Mouse (Mus musculus) liver, embryonic 14.5 days (tissue): ENCODE results near the gene Srgap3. TPM values are rescaled to one million over a fixed set of nuclear protein-coding genes. Genes with fewer than 3 reads are reported as not detected.

Experiments used
- ATAC-seq: fragments of 200-750 bp; cut with Nextera tagmentation; 2 replicates; pipeline ENCODE4 v1.8.0; 2017; ENCODE audit warnings: moderate number of reproducible peaks, mild to moderate bottlenecking, moderate library complexity; ENCODE audit not compliant: insufficient read depth
- DNase-seq, 3 experiments: peaks; one replicate each; pipeline ENCODE4 v3.0.0-alpha.2; 2012 to 2013; ENCODE audit warnings: low read depth in 3 of 3, low spot score in 3 of 3
- H3K27ac ChIP-seq: fragments of 300-500 bp; sonication (generic); 2 replicates; pipeline ENCODE4 v1.5.1; 2014; ENCODE audit warnings: moderate library complexity, mild to moderate bottlenecking, control low read depth, inconsistent platforms
- H3K27me3 ChIP-seq: fragments of 300-500 bp; sonication (generic); 2 replicates; pipeline ENCODE4 v1.6.1; 2014; ENCODE audit warnings: mild to moderate bottlenecking, low read length, moderate library complexity; ENCODE audit not compliant: control insufficient read depth, insufficient read depth
- H3K36me3 ChIP-seq: fragments of 300-500 bp; sonication (generic); replicated peaks from 2 replicates; pipeline ENCODE4 v1.6.1; 2014; ENCODE audit warnings: low read depth; ENCODE audit not compliant: control insufficient read depth, insufficient read depth
- H3K4me1 ChIP-seq, 2 experiments: fragments of 200-500 bp in 1 of 2; fragments of 300-500 bp in 1 of 2; sonication (generic) in 1 of 2; replicated peaks; 2 replicates each; pipeline ENCODE4 v1.6.1; 2012 to 2014; ENCODE audit warnings: antibody characterized with exemption in 1 of 2, inconsistent platforms in 1 of 2, low read length in 1 of 2; ENCODE audit not compliant: control insufficient read depth in 2 of 2, insufficient read depth in 2 of 2
- H3K4me2 ChIP-seq: fragments of 300-500 bp; sonication (generic); 2 replicates; pipeline ENCODE4 v1.6.1; 2014; ENCODE audit warnings: low read depth, mild to moderate bottlenecking, control low read depth, moderate library complexity
- H3K4me3 ChIP-seq, 2 experiments: fragments of 200-500 bp in 1 of 2; fragments of 300-500 bp in 1 of 2; sonication (generic) in 1 of 2; 2 replicates each; pipeline ENCODE4 v1.5.1; 2012 to 2014; ENCODE audit warnings: low read depth in 2 of 2, low read length in 2 of 2, mild to moderate bottlenecking in 2 of 2, control low read depth in 1 of 2, inconsistent platforms in 1 of 2, moderate library complexity in 1 of 2; ENCODE audit not compliant: insufficient read depth in 1 of 2
- H3K9ac ChIP-seq: fragments of 300-500 bp; sonication (generic); replicated peaks from 2 replicates; pipeline ENCODE4 v1.6.1; 2014; ENCODE audit warnings: mild to moderate bottlenecking, control low read depth, moderate library complexity
- H3K9me3 ChIP-seq: fragments of 300-500 bp; sonication (generic); 2 replicates; pipeline ENCODE4 v1.6.1; 2016; ENCODE audit warnings: low read length, mixed read lengths; ENCODE audit not compliant: control insufficient read depth
- CTCF ChIP-seq: IDR thresholded peaks from 2 replicates; pipeline ENCODE4 v1.5.1; 2016; ENCODE audit warnings: antibody characterized with exemption, low read depth, control low read depth
- EP300 ChIP-seq: IDR thresholded peaks from 2 replicates; pipeline ENCODE4 v1.6.1; 2016; ENCODE audit warnings: antibody characterized with exemption, low read depth
- WGBS: fragments of 180-500 bp; shearing (Covaris S2); extraction: QIAGEN DNeasy Blood & Tissue Kit; methylation state at CpG from one replicate; pipeline ENCODE4 v1.1.7; 2014; ENCODE audit not compliant: insufficient replicate concordance; 5-methylcytosine and 5-hydroxymethylcytosine counted together
- polyA plus RNA-seq, 2 experiments: library from polyadenylated mRNA; depleted of rRNA in 1 of 2; stranded (reverse) in 1 of 2; unstranded in 1 of 2; fragments of >200 nt; fragmentation: Nextera tagmentation in 1 of 2; extraction: Ambion mirVana in 1 of 2; gene quantifications; 2 replicates each; pipeline versions ENCODE4 v1.2.1 to v1.2.3; 2012 to 2014

The Srgap3 gene
- polyA plus RNA-seq, 2 experiments = 0.20 to 0.27 TPM

DNA sequence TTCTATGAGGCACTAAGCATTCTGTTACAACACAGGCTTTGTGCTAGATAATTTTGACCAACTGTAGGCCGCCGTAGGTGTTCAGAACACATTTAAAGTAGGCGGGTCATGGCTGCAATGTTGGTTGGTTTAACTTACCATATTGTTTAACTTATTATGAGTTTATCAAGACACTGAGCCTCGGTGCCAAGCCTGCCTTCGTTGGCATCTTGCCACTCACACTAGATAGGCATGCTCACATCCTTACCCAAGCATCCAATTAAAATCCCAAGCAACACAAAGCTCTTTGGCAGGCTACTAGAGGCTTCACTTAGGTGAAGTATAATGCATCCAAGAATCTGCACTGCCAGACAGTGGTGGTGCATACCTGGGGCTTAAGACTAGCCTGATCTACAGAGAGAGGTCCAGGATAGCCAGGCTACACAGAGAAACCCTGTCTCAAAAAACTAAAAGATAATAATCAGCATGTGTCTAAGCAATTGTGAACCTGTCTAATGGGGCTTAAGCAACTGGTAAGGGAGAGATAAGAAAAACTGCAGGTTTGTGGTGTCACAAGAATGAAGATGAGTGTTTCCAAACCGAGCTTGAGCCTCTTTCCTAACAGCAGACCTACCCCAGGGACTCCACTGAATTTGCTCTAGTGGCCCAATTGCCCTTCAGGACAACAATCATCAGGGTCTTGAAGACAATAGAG, 17.6 kb downstream of the Srgap3 start:
- Histone ChIP-seq H3K27me3 (no peaks in the 10 kb centered on the region), H3K36me3 (no peaks in the 10 kb centered on the region), H3K9me3 (no peaks in the 10 kb centered on the region), H3K4me1 (peaks cover 0 to 7% of the 10 kb centered on the region in 2 experiments; a peak in 3 of 4 replicates), H3K4me2 (no peak overlapping the region), H3K9ac (no peak overlapping the region), H3K27ac (no peak overlapping the region), H3K4me3 (no peak overlapping the region)
- WGBS = 55% methylated on average over 6 of the region's 6 CpGs
- ATAC-seq (peak; percentile 41; the same call in 1 of the 2 replicates), DNase-seq (no peak)
- TF ChIP-seq CTCF (no peak), EP300 (no peak)

DNA sequence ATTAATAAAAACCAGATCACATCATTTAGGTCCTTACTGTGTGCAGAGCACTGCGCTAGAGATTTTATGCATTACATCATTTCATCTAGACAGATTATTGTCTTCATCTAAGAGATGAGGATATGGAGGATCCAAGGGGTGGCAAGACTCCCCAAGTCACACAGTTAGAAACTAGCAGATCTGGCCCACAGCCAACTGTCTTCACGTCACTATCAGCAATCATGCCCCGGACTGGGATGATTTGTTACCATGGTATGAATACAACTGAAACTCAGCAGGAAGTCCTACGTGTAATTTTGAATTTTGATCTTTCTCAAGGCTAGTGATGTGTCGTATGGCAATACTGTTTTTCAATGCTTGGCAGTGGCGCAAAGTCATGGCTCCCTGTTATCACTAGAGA, 18.2 kb downstream of the Srgap3 start:
- 54% methylated on average over 6 of the region's 6 CpGs for WGBS
- ATAC-seq = no peak

DNA sequence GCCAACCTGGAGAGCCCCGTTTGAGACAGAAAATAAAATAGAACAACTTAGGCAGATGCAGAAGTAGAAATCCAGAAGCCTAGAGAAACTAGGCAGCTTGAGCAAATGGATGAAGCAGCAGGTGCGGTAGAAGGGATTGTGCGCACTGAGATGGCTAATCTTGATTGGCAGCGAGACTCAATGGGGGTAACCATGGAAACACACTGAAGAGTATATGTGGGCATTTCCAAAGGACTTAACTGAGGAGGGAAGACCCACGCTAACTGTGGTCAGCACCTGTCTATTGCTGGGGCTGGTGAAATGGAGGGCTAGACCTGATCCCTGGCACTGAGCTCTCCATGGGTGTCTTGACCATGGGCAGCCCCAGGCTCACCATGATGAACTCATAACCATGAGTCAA, 19.7 kb downstream of the Srgap3 start:
- Histone ChIP-seq H3K4me1 (peaks cover 0 to 7% of the 10 kb centered on the region in 2 experiments; a peak in 3 of 4 replicates), H3K9ac (no peak overlapping the region), H3K27ac (no peak overlapping the region), H3K4me2 (no peak overlapping the region), H3K4me3 (no peak overlapping the region), H3K9me3 (no peaks in the 10 kb centered on the region), H3K27me3 (no peaks in the 10 kb centered on the region), H3K36me3 (no peaks in the 10 kb centered on the region)
- WGBS = 71% methylated on average over 5 of the region's 5 CpGs
- no peak for TF ChIP-seq CTCF
- no peak for TF ChIP-seq EP300
- DNase-seq (no peak), ATAC-seq (no peak)

More for the DNA sequence above, 18.2 kb downstream of the Srgap3 start:
- no peak overlapping the region for H3K27ac ChIP-seq
- no peaks in the 10 kb centered on the region for H3K27me3 ChIP-seq
- H3K9me3 ChIP-seq = no peaks in the 10 kb centered on the region
- TF ChIP-seq CTCF (no peak), EP300 (no peak)
- no peak overlapping the region for H3K4me2 ChIP-seq
- H3K36me3 ChIP-seq = no peaks in the 10 kb centered on the region
- no peak overlapping the region for H3K4me3 ChIP-seq
- peaks cover 0 to 7% of the 10 kb centered on the region in 2 experiments; a peak in 3 of 4 replicates for H3K4me1 ChIP-seq
- H3K9ac ChIP-seq = no peak overlapping the region
- no peak for DNase-seq

DNA sequence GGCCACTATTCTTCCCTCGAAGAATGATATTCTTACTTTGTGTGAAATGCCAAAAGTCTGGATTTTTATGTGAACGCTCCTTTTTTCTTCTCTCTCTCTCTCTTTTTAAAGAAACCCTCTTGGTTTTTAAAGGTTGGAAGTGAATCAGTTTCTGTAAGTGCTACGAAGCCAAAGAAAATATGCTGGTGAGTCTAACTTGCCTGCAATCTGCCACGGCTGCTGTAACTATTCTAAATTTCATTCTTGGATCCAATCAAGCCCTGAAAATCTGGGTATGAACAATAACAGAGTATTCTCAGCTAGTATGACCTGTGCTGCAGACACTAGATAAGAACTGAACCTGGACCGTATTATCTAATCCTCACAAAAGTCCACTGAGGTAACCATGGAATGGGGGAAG, 21.1 kb downstream of the Srgap3 start:
- H3K4me1 ChIP-seq = peaks cover 0 to 7% of the 10 kb centered on the region in 2 experiments; a peak in 3 of 4 replicates
- H3K4me3 ChIP-seq = no peak overlapping the region
- H3K36me3 ChIP-seq = no peaks in the 10 kb centered on the region
- TF ChIP-seq CTCF = no peak
- no peak for TF ChIP-seq EP300
- no peaks in the 10 kb centered on the region for H3K27me3 ChIP-seq
- 61% methylated on average over 5 of the region's 5 CpGs for WGBS
- no peak for DNase-seq
- H3K27ac ChIP-seq = no peak overlapping the region
- no peak for ATAC-seq
- H3K9me3 ChIP-seq = no peaks in the 10 kb centered on the region
- H3K4me2 ChIP-seq = no peak overlapping the region
- H3K9ac ChIP-seq = no peak overlapping the region

DNA sequence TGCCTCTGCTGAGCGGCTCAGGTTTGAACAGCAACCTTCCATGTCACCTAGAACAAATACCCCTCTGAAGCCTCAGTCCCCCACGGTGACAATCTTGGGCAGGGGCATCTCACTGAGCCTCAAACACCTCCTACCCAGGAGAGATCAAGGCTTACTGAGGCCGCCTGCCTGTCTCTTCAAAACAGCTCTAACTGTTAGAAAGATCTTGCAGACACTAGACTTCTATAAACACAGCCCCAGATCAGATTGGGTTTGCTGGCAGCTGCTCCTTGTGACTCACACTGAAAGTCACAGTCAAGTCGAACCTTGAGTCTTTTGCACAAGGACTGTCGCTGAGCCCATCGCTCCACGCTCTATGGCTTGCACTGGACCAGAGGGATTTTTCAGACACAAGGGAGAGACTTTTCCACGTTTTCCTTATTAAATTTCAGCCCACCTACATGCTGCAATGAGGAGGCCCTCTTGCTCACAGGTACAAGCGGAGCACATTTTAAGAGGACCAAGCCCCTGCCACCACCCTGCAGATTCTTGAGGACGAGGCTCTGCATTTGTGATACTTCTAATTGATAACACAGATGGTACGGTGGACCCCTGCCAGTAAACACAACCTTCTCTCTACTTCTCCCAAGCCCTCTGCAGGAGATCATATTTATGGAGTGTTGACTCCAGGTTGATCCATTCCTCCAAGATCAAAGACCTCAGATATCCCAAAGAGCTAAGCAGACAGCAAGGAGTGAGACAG, 21.7 kb downstream of the Srgap3 start:
- Histone ChIP-seq H3K9me3 (no peaks in the 10 kb centered on the region), H3K4me1 (peaks cover 0 to 6% of the 10 kb centered on the region in 2 experiments; a peak in 3 of 4 replicates), H3K9ac (no peak overlapping the region), H3K27ac (no peak overlapping the region), H3K36me3 (no peaks in the 10 kb centered on the region), H3K27me3 (no peaks in the 10 kb centered on the region), H3K4me2 (no peak overlapping the region), H3K4me3 (no peak overlapping the region)
- TF ChIP-seq CTCF = no peak
- no peak for TF ChIP-seq EP300
- 60% methylated on average over 11 of the region's 11 CpGs for WGBS
- ATAC-seq = no peak
- no peak for DNase-seq
